Mouse (Mus musculus) activated CD4-positive, CD25-positive, alpha-beta regulatory T cell, adult 4 months (primary cell): ENCODE measurements around the gene Tnfrsf21. TPM values are rescaled to one million over a fixed set of nuclear protein-coding genes. Genes with fewer than 3 reads are reported as not detected.

Source experiments
- ATAC-seq: one replicate; pipeline ENCODE4 v1.8.0; 2017
- polyA plus RNA-seq, 2 experiments: library from polyadenylated mRNA; unstranded; fragments of 100-300 nt; shearing (Covaris generic); gene quantifications; one replicate each; pipeline ENCODE4 v1.2.1; 2017

The Tnfrsf21 gene
- polyA plus RNA-seq, 2 experiments from 2014 or later: not detected

- no peak for ATAC-seq
These were observed 118.6 kb downstream of the Tnfrsf21 start for GRCm38 (mm10) chr17:43134991-43135390.

- no peak for ATAC-seq
These were observed 119.3 kb downstream of the Tnfrsf21 start for GRCm38 (mm10) chr17:43135398-43136265.

- ATAC-seq: no peak
These were observed 120.4 kb downstream of the Tnfrsf21 start for GRCm38 (mm10) chr17:43136720-43137119.

GRCm38 (mm10) chr17:43137838-43138237 is 121.5 kb downstream of the Tnfrsf21 start:
- no peak for ATAC-seq

- no peak for ATAC-seq
These were observed 122.0 kb downstream of the Tnfrsf21 start for GRCm38 (mm10) chr17:43138356-43138755.

Other genes with a start within 250 kb of the Tnfrsf21 start
- gene Cd2ap, start 139.9 kb upstream of the Tnfrsf21 start, polyA plus RNA-seq: 10 to 100 TPM in 1 of 2 experiments, 1 to 10 TPM in 1; 9.1 to 12.1 TPM